Mouse (Mus musculus): ENCODE measurements around the gene Ccdc141. TPM values are rescaled to one million over a fixed set of nuclear protein-coding genes. Genes with fewer than 3 reads are reported as not detected.
A peak's percentile ranks its signal among the peaks of the same experiment; 100 is the strongest.

The Ccdc141 gene
- polyA plus RNA-seq (2017; shearing (Covaris generic)), result 1 to 10 TPM; 1.1 to 2.9 (median 1.1) TPM

DNA sequence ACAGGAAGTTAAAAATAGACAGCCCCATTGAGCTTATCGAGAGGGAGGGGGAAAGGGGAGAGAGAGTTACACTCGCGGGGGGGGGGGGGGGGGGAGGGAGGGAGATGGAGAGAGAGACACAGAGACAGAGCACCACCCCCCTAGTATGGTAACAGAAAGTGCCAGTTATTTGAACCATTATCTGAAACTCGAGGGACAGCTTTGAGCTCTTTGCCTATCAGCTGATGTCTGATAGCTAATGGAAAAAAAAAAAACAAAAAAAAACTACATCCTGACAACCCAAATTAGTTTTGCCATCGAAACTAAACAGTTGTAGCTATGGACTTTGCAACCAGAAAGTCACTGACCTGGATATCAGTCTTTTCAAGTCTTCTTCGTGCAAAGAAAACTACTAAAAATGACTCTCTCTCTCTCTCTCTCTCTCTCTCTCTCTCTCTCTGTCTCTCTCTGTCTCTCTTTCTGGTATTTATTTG is at the start of gene Ccdc141:
Gene Ccdc141 (minus strand): TSS at position 4 of the 473 bp plus-strand sequence.
- ATAC-seq, result no peak

GRCm38 (mm10) chr2:77212885-77213284 is 42.4 kb upstream of the Ccdc141 start:
- no peak for ATAC-seq

- ATAC-seq, result no peak
Observed at GRCm38 (mm10) chr2:77206951-77207350, 36.5 kb upstream of the Ccdc141 start.

DNA sequence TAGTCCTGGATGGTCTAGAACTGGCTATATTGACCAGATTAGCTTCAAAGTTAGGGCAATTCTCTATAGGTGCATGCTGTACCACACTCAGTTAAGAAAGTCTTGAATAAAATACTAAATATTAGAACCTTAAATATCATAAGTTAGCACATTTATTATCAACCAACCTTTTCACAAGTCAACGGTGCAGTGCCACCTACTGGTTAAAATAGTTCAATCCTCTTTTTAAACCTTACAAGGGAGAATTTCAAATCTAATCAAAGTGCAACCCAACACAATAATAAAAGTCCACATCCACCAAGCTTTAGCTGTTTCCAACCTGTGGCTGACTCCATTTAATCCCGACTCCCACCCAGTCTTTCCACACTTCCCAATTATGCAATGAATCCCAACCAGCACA is 33.5 kb upstream of the Ccdc141 start:
- no peak for ATAC-seq

GRCm38 (mm10) chr2:77201900-77202299 is 31.5 kb upstream of the Ccdc141 start:
- no peak for ATAC-seq

DNA sequence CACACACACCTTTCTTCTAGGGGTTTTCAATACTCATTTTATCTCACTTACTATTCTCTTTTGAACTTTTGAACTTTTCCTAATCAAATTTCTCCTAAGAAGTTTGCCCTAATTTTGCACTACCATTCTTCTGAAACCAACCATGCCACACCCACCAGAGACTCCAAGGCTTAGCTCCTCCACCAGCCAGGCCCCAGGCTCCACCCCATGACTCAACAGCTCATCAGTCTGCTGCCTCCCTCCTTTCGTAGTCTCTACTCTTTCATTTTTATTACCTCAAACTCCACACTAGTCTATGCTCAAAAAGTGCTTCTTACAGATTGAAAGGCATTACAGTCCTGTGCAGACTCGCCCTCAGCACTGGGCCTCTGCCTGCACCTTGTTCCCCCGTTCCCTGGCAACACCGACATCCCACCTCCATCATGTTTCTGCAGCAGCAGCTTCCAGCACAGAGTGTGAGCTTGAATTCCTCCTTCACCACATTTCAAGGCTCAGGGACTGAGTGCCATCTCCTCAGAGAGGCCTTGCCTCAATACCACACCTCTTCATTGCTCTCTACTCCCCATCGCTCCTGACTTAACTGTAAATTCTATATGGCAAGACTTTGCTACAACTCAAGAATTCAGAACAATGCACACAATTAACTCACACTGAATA is 30.6 kb upstream of the Ccdc141 start:
- no peak for ATAC-seq

- ATAC-seq, result no peak
Observed at GRCm38 (mm10) chr2:77200379-77200778, 29.9 kb upstream of the Ccdc141 start.

DNA sequence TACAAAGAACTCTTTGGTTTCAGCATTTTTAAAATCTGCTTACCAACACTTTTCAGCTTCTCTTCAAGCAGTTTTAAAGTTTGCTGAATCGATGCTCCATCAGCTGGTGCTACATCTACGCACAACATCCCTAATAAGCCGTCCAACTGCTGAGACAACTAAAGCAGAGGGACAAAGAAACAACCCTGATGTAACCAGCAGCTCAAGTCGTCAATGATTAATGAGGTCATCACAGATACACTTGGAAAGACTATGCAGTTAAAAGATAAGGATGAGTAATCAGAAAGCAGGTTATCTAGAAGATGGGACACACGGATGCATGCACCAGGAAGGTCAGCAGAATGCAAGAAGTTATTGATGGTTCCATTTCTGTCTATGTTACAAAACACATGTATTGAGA is 27.8 kb upstream of the Ccdc141 start:
- ATAC-seq, result no peak

DNA sequence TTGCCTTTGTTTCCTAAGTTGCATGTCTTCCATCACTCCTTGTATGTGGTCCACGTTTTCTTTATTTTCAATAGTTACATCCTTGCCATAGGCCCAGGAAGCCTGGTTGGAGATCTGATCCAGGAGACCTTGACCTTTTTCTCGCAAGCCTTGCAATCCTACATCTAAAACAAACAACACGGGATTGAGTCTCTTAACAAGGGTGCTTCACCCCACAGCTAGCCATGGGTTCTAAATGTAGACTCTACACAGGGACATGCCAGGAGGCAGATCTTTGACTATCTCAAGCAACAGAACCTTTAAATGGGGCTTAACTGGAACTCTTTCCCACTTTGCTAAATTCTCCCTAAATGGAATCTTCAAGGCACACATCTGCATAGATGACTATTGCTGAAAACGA is 26.4 kb upstream of the Ccdc141 start:
- no peak for ATAC-seq

DNA sequence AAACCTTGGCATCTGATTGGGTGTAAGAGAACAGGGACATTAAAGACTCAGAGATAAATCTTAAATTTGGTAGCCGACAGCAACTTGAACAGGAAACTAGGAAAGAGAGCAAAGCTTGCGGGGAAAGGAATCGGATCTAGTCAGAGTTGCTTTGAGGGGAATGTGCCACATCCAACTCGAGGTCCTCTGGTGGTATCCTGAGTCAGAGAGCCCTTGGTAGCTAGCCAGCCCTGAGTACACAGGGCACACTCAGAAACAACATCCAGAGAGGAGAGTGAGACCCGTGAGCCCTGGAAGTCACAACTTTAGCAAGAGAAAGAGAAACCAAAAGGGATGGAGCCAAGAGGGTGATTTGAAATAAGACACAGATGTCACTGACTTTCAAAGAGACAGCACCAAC is 24.6 kb upstream of the Ccdc141 start:
- ATAC-seq, result no peak

GRCm38 (mm10) chr2:77191811-77192210 is 21.4 kb upstream of the Ccdc141 start:
- ATAC-seq, result no peak

GRCm38 (mm10) chr2:77190891-77191290 is 20.5 kb upstream of the Ccdc141 start:
- no peak for ATAC-seq

- no peak for ATAC-seq
Observed at GRCm38 (mm10) chr2:77190301-77190700, 19.9 kb upstream of the Ccdc141 start.

GRCm38 (mm10) chr2:77189671-77190070 is 19.2 kb upstream of the Ccdc141 start:
- ATAC-seq, result no peak

DNA sequence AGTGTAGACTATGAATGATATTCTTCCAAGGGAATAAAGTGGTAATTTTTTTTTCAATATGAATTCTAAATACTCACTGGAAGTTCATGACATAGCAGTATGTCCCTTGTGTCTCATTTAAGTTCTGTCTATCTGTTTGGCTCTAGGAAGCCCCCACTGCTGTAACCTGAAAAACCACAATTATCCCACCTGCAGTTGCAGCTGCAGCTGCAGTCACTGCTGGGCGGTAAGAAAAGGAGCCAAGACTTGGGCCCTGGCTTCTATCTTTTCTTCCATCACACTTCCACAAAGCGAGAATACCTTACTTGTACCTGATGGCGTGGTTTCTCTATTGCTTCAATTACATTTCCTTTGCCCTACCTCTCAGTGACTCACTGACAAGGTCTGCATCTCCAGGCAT is 17.1 kb upstream of the Ccdc141 start:
- ATAC-seq, result no peak

GRCm38 (mm10) chr2:77186912-77187311 is 16.5 kb upstream of the Ccdc141 start:
- no peak for ATAC-seq

DNA sequence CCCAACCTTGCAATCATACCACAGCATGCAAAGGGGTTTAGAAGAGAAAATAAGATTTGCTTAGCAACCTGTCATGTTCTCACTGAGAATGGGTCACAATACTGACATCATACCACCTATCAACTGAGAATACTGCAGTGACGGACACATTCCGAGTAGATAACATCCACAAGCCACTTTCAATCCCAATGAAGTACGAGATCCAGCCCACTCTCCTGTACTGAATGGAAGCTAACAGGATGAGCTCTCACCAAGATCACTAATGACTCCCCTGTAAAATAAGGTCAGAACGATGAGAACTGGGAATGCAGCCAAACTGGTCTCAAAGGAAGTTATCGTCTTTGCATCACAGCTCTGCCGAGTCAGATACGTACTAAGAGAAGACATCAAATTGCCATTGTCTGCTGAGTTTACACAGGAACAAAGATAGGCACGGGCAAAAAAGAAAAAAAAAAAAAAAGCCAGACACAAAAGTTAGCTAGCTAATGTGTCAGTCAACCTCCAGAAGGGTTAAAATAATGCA is 13.7 kb upstream of the Ccdc141 start:
- no peak for ATAC-seq

GRCm38 (mm10) chr2:77183646-77184045 is 13.2 kb upstream of the Ccdc141 start:
- no peak for ATAC-seq

GRCm38 (mm10) chr2:77182996-77183380 is 12.6 kb upstream of the Ccdc141 start:
- ATAC-seq, result no peak

DNA sequence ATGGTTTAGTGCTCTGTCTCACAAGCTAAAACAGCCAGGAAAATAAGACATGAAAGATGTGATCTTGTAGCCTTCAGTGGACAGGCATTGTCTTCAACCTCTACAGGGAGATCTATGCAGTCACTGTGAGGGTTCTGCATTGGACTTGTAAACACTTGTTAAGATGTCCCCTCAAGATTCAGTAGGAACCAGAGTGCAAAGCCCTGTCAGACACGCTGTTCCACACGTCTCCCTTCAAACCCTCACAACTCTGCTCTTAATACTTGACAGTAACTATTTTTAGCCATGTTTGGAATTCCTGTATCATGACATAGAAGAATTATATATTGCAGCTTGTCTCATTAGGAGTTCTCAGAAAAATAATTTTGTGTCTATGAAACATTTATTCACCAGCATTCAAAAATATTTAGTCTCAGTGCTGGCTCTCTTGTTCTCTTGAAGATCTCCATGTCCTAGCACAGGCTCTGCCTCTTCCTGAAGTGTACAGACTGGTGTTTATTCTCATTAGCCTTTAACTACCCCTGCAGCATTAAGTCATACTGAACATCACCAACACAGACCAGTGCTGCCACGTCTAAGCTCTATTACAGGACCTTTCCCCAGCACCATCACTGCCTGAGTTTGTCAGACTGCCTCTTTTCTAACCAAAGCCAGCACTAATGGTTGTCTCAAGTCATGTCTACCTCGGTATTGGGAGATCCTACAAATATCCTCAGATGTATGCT is 12.0 kb upstream of the Ccdc141 start:
- no peak for ATAC-seq

DNA sequence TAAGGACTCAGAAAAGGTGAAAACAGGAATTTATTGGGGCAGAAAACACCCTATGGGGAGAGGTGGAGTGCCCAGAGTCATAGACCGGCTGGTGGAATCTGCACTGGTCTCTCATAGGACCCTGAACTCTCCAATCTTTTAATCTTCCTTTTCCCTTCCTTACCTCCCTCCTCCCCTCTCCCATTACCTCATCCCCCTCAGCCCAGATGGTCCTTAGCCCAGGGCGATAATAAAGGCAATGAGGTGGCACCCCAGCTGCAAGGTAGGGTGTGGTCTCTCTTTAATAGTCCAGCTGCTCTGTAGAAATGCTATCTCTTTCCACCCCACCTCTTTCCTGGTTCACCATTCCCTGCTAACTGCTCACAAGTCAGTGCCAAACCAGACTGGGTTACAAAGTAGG is 7.0 kb upstream of the Ccdc141 start:
- no peak for ATAC-seq

DNA sequence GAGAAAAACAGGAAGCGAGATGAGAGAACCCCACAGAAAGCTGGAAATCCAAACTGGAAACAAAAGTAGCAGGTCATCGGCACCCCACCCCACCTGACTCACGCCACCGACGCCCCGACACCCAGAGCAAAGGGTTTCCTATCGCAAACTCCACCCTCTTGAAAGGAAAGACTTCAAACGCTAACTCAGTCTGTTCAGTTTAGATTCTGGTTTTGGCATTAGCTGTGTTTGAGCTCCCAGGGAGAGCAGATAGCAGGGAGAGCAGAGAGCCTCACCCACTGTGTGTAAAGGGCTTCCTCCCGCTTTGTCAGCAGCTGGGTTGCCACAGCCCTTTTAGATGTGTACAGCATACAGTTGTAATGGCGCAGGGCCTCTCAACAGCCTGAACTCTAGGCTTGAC is 6.0 kb upstream of the Ccdc141 start:
- peak; percentile 35 for ATAC-seq

- ATAC-seq, result no peak
Observed at GRCm38 (mm10) chr2:77175411-77175810, 5.0 kb upstream of the Ccdc141 start.

DNA sequence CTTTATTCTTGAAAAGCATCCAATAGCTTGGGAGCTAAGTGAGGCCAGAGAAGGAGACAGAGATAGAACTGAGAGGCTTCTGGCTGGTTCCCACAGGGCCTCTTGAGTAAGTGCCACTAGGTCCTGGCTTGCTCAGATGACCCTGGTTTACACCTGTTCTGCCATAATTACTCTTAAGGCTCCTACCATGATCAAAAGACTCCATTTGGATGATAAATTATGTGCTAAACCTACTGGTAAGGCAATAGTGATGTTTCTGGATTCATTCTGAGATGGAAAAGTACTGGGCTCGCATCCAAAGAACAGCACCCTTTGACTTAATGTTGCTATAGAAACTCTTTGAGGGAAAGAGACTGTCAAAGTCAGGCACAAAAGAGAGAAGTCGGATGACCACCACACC is 3.9 kb upstream of the Ccdc141 start:
- no peak for ATAC-seq
